Mouse (Mus musculus): ENCODE results near the gene Casz1. TPM values are rescaled to one million over a fixed set of nuclear protein-coding genes. Genes with fewer than 3 reads are reported as not detected.

The Casz1 gene
- polyA plus RNA-seq, 1 experiment from 2014 or later, result 0.48 TPM

GRCm38 (mm10) chr4:148866812-148867470 lies 62.7 kb downstream of the Casz1 start:
- Histone ChIP-seq H3K27ac (replicated peaks) (no peak overlapping the region), H3K4me1 (replicated peaks) (no peaks in the 10 kb centered on the region), H3K27me3 (peaks cover 22% of the 10 kb centered on the region), H3K4me2 (no peak overlapping the region), H3K9ac (no peak overlapping the region), H3K36me3 (replicated peaks) (no peaks in the 10 kb centered on the region), H3K4me3 (replicated peaks) (no peak overlapping the region), H3K9me3 (replicated peaks) (no peaks in the 10 kb centered on the region)
- WGBS (ENCODE audit: insufficient replicate concordance), result 22% methylated on average over 12 of the region's 12 CpGs
- no peak for ATAC-seq (ENCODE audit: insufficient read depth)

GRCm38 (mm10) chr4:148867721-148868397 lies 63.6 kb downstream of the Casz1 start:
- H3K9me3 ChIP-seq (replicated peaks), result no peaks in the 10 kb centered on the region
- 63% methylated on average over 11 of the region's 11 CpGs for WGBS (ENCODE audit: insufficient replicate concordance)
- peaks cover 21% of the 10 kb centered on the region for H3K27me3 ChIP-seq
- no peak overlapping the region for H3K27ac ChIP-seq (replicated peaks)
- no peak overlapping the region for H3K9ac ChIP-seq
- no peaks in the 10 kb centered on the region for H3K36me3 ChIP-seq (replicated peaks)
- no peak overlapping the region for H3K4me2 ChIP-seq
- no peaks in the 10 kb centered on the region for H3K4me1 ChIP-seq (replicated peaks)
- H3K4me3 ChIP-seq (replicated peaks), result no peak overlapping the region
- ATAC-seq (ENCODE audit: insufficient read depth), result no peak

GRCm38 (mm10) chr4:148869566-148869965 lies 65.3 kb downstream of the Casz1 start:
- 60% methylated on average over 7 of the region's 7 CpGs for WGBS (ENCODE audit: insufficient replicate concordance)

GRCm38 (mm10) chr4:148870496-148870895 lies 66.3 kb downstream of the Casz1 start:
- H3K27me3 ChIP-seq, result peaks cover 37% of the 10 kb centered on the region
- ATAC-seq (ENCODE audit: insufficient read depth), result no peak
- WGBS (ENCODE audit: insufficient replicate concordance), result 69% methylated on average over 4 of the region's 4 CpGs

More at GRCm38 (mm10) chr4:148869566-148869965, 65.3 kb downstream of the Casz1 start:
- Histone ChIP-seq H3K4me1 (replicated peaks) (no peaks in the 10 kb centered on the region), H3K27ac (replicated peaks) (no peak overlapping the region), H3K9ac (no peak overlapping the region), H3K27me3 (peaks cover 30% of the 10 kb centered on the region), H3K4me2 (no peak overlapping the region), H3K4me3 (replicated peaks) (no peak overlapping the region), H3K36me3 (replicated peaks) (no peaks in the 10 kb centered on the region), H3K9me3 (replicated peaks) (no peaks in the 10 kb centered on the region)
- no peak for ATAC-seq (ENCODE audit: insufficient read depth)

GRCm38 (mm10) chr4:148871751-148872334 lies 67.6 kb downstream of the Casz1 start:
- 46% methylated on average over 10 of the region's 10 CpGs for WGBS (ENCODE audit: insufficient replicate concordance)
- Histone ChIP-seq H3K4me1 (replicated peaks) (no peaks in the 10 kb centered on the region), H3K9ac (no peak overlapping the region), H3K36me3 (replicated peaks) (no peaks in the 10 kb centered on the region), H3K9me3 (replicated peaks) (no peaks in the 10 kb centered on the region), H3K4me2 (no peak overlapping the region), H3K27me3 (peaks cover 42% of the 10 kb centered on the region), H3K4me3 (replicated peaks) (no peak overlapping the region), H3K27ac (replicated peaks) (no peak overlapping the region)
- ATAC-seq (ENCODE audit: insufficient read depth), result no peak

More at GRCm38 (mm10) chr4:148870496-148870895, 66.3 kb downstream of the Casz1 start:
- no peak overlapping the region for H3K27ac ChIP-seq (replicated peaks)
- no peaks in the 10 kb centered on the region for H3K4me1 ChIP-seq (replicated peaks)
- no peak overlapping the region for H3K4me2 ChIP-seq
- H3K4me3 ChIP-seq (replicated peaks), result no peak overlapping the region
- no peaks in the 10 kb centered on the region for H3K36me3 ChIP-seq (replicated peaks)
- no peak overlapping the region for H3K9ac ChIP-seq
- H3K9me3 ChIP-seq (replicated peaks), result no peaks in the 10 kb centered on the region

- Histone ChIP-seq H3K27me3 (peaks cover 46% of the 10 kb centered on the region), H3K4me1 (replicated peaks) (no peaks in the 10 kb centered on the region), H3K27ac (replicated peaks) (no peak overlapping the region), H3K9ac (no peak overlapping the region), H3K4me3 (replicated peaks) (no peak overlapping the region), H3K4me2 (no peak overlapping the region), H3K36me3 (replicated peaks) (no peaks in the 10 kb centered on the region), H3K9me3 (replicated peaks) (no peaks in the 10 kb centered on the region)
- ATAC-seq (ENCODE audit: insufficient read depth), result no peak
- 71% methylated on average over 9 of the region's 9 CpGs for WGBS (ENCODE audit: insufficient replicate concordance)
Observed at GRCm38 (mm10) chr4:148872372-148872771, 68.1 kb downstream of the Casz1 start.

GRCm38 (mm10) chr4:148872783-148873182 lies 68.6 kb downstream of the Casz1 start:
- Histone ChIP-seq H3K27ac (replicated peaks) (no peak overlapping the region), H3K4me2 (no peak overlapping the region), H3K27me3 (peaks cover 43% of the 10 kb centered on the region), H3K9me3 (replicated peaks) (no peaks in the 10 kb centered on the region), H3K36me3 (replicated peaks) (no peaks in the 10 kb centered on the region), H3K4me3 (replicated peaks) (no peak overlapping the region), H3K4me1 (replicated peaks) (no peaks in the 10 kb centered on the region), H3K9ac (no peak overlapping the region)
- ATAC-seq (ENCODE audit: insufficient read depth), result no peak
- 60% methylated on average over 12 of the region's 12 CpGs for WGBS (ENCODE audit: insufficient replicate concordance)

GRCm38 (mm10) chr4:148876166-148876565 lies 71.9 kb downstream of the Casz1 start:
- no peak overlapping the region for H3K27ac ChIP-seq (replicated peaks)
- no peak overlapping the region for H3K4me3 ChIP-seq (replicated peaks)
- H3K9ac ChIP-seq, result no peak overlapping the region
- no peak for ATAC-seq (ENCODE audit: insufficient read depth)
- peaks cover 66% of the 10 kb centered on the region for H3K27me3 ChIP-seq
- H3K4me2 ChIP-seq, result no peak overlapping the region
- H3K4me1 ChIP-seq (replicated peaks), result peaks cover 11% of the 10 kb centered on the region
- 70% methylated on average over 9 of the region's 9 CpGs for WGBS (ENCODE audit: insufficient replicate concordance)
- H3K36me3 ChIP-seq (replicated peaks), result no peaks in the 10 kb centered on the region
- H3K9me3 ChIP-seq (replicated peaks), result no peaks in the 10 kb centered on the region

- Histone ChIP-seq H3K9ac (no peak overlapping the region), H3K4me3 (replicated peaks) (no peak overlapping the region), H3K27me3 (peaks cover 71% of the 10 kb centered on the region), H3K4me1 (replicated peaks) (peaks cover 11% of the 10 kb centered on the region), H3K4me2 (no peak overlapping the region), H3K36me3 (replicated peaks) (no peaks in the 10 kb centered on the region), H3K9me3 (replicated peaks) (no peaks in the 10 kb centered on the region), H3K27ac (replicated peaks) (no peak overlapping the region)
- no peak for ATAC-seq (ENCODE audit: insufficient read depth)
- WGBS (ENCODE audit: insufficient replicate concordance), result 56% methylated on average over 8 of the region's 8 CpGs
Observed at GRCm38 (mm10) chr4:148876867-148877266, 72.6 kb downstream of the Casz1 start.

GRCm38 (mm10) chr4:148878192-148878983 lies 74.2 kb downstream of the Casz1 start:
- Histone ChIP-seq H3K4me1 (replicated peaks) (peaks cover 11% of the 10 kb centered on the region), H3K27ac (replicated peaks) (no peak overlapping the region), H3K36me3 (replicated peaks) (no peaks in the 10 kb centered on the region), H3K4me2 (no peak overlapping the region), H3K9ac (no peak overlapping the region), H3K4me3 (replicated peaks) (no peak overlapping the region), H3K27me3 (peaks cover 70% of the 10 kb centered on the region), H3K9me3 (replicated peaks) (no peaks in the 10 kb centered on the region)
- 61% methylated on average over 11 of the region's 11 CpGs for WGBS (ENCODE audit: insufficient replicate concordance)
- no peak for ATAC-seq (ENCODE audit: insufficient read depth)

Measured in liver, embryonic 15.5 days (tissue).